8 mouse cellular contexts compared by ENCODE assay signal in genomic region chr1:120596319-120596718, GRCm38 (mm10). TPM values are rescaled to one million over a fixed set of nuclear protein-coding genes. Genes with fewer than 3 reads are reported as not detected.
DNase-seq lines count a peak whose midpoint lies in the region; ATAC-seq and TF ChIP-seq lines count a peak whose summit lies in the region.

No protein-coding gene starts in this region.

- DNase-seq in lung, embryonic 14.5 days = peak; percentile 66
- DNase-seq in lung, postnatal 4 days = no peak
- peak; percentile 53 for DNase-seq in embryonic facial prominence, embryonic 14.5 days (ENCODE audit: low spot score)
- peak; percentile 38 for DNase-seq in hindbrain, embryonic 14.5 days (ENCODE audit: low spot score)
- no peak for DNase-seq in spleen, postnatal 10 days (ENCODE audit: low spot score in 2 of 2)
- DNase-seq in spleen, postnatal 14 days (ENCODE audit: low spot score in 2 of 2) = no peak

- TF ChIP-seq CTCF in lung, embryonic 14.5 days (IDR thresholded peaks at IDR 0.05; ENCODE audit: low read depth) = peak; percentile 42

- no peaks in the 10 kb centered on the region for H3K9me3 ChIP-seq in lung, embryonic 14.5 days (ENCODE audit: low read depth, low read length)
- no peaks in the 10 kb centered on the region for H3K9me3 ChIP-seq in embryonic facial prominence, embryonic 14.5 days (ENCODE audit: control insufficient read depth, low read length)
- no peaks in the 10 kb centered on the region for H3K9me3 ChIP-seq in hindbrain, embryonic 14.5 days (ENCODE audit: control insufficient read depth, low read length)

- H3ac ChIP-seq in myocyte (ENCODE audit: control insufficient read depth, insufficient read length) = no peak overlapping the region

- no peak overlapping the region for H3K9ac ChIP-seq in lung, embryonic 14.5 days
- H3K9ac ChIP-seq in embryonic facial prominence, embryonic 14.5 days (ENCODE audit: low read depth, low read length) = peak overlapping the region; percentile 43; the same call in 1 of the 2 replicates
- H3K9ac ChIP-seq in hindbrain, embryonic 14.5 days = peak overlapping the region; percentile 48; the same call in 1 of the 2 replicates

- TF ChIP-seq POLR2A in myocyte (IDR thresholded peaks at IDR 0.05; ENCODE audit: insufficient read length, low read depth) = no peak

- peak overlapping the region; percentile 41 for H3K4me2 ChIP-seq in lung, embryonic 14.5 days
- peak overlapping the region; percentile 52 for H3K4me2 ChIP-seq in embryonic facial prominence, embryonic 14.5 days (ENCODE audit: low read depth, low read length)
- H3K4me2 ChIP-seq in hindbrain, embryonic 14.5 days (replicated peaks) = peak overlapping the region; percentile 56
- peak overlapping the region; percentile 94 for H3K4me2 ChIP-seq in myocyte (ENCODE audit: low read depth)

- peak overlapping the region; percentile 16 for H3K4me3 ChIP-seq in lung, embryonic 14.5 days (ENCODE audit: low read depth, low read length)
- peak overlapping the region; percentile 34 for H3K4me3 ChIP-seq in embryonic facial prominence, embryonic 14.5 days (ENCODE audit: low read depth, low read length)
- H3K4me3 ChIP-seq in hindbrain, embryonic 14.5 days (replicated peaks; ENCODE audit: low read length) = peak overlapping the region; percentile 26
- peak overlapping the region; percentile 35 for H3K4me3 ChIP-seq in myocyte

- no peak overlapping the region for H3K27ac ChIP-seq in lung, embryonic 14.5 days (ENCODE audit: low read depth)
- H3K27ac ChIP-seq in embryonic facial prominence, embryonic 14.5 days (replicated peaks; ENCODE audit: low read depth, low read length) = no peak overlapping the region
- no peak overlapping the region for H3K27ac ChIP-seq in hindbrain, embryonic 14.5 days

- H3K4me1 ChIP-seq in lung, embryonic 14.5 days (ENCODE audit: insufficient read depth) = no peaks in the 10 kb centered on the region
- H3K4me1 ChIP-seq in embryonic facial prominence, embryonic 14.5 days (ENCODE audit: control insufficient read depth, insufficient read depth, low read length) = no peaks in the 10 kb centered on the region
- no peaks in the 10 kb centered on the region for H3K4me1 ChIP-seq in hindbrain, embryonic 14.5 days (replicated peaks; ENCODE audit: control insufficient read depth, insufficient read depth, low read length)

- H3K79me2 ChIP-seq in myocyte (ENCODE audit: control insufficient read depth, insufficient read depth) = no peaks in the 10 kb centered on the region

- peak; percentile 48; the same call in 1 of the 2 replicates for ATAC-seq in lung, embryonic 14.5 days (ENCODE audit: insufficient read depth)
- ATAC-seq in embryonic facial prominence, embryonic 14.5 days (ENCODE audit: low read depth) = 0 out of 2 replicates have a peak, but pooled peaks have one; percentile 24
- no peak for ATAC-seq in hindbrain, embryonic 14.5 days (ENCODE audit: low FRiP score)
- ATAC-seq in cerebellum, adult (ENCODE audit: insufficient number of reproducible peaks, low FRiP score, low TSS enrichment) = no peak

- H3K27me3 ChIP-seq in lung, embryonic 14.5 days (ENCODE audit: insufficient read depth, low read length) = peaks cover 98% of the 10 kb centered on the region
- H3K27me3 ChIP-seq in embryonic facial prominence, embryonic 14.5 days (replicated peaks; ENCODE audit: control insufficient read depth, insufficient read depth, low read length) = peaks cover 97% of the 10 kb centered on the region
- peaks cover 97% of the 10 kb centered on the region for H3K27me3 ChIP-seq in hindbrain, embryonic 14.5 days (ENCODE audit: control insufficient read depth, insufficient read depth, low read length)
- H3K27me3 ChIP-seq in myocyte (ENCODE audit: control insufficient read depth, insufficient read depth, insufficient read length) = no peaks in the 10 kb centered on the region

- no peaks in the 10 kb centered on the region for H3K36me3 ChIP-seq in lung, embryonic 14.5 days (ENCODE audit: insufficient read depth)
- H3K36me3 ChIP-seq in embryonic facial prominence, embryonic 14.5 days (ENCODE audit: control insufficient read depth, insufficient read depth, low read length) = no peaks in the 10 kb centered on the region
- H3K36me3 ChIP-seq in hindbrain, embryonic 14.5 days (replicated peaks; ENCODE audit: control insufficient read depth, insufficient read depth) = no peaks in the 10 kb centered on the region
- H3K36me3 ChIP-seq in myocyte (ENCODE audit: control insufficient read depth, insufficient read depth) = no peaks in the 10 kb centered on the region

- WGBS in lung, embryonic 14.5 days = 1% methylated on average over 21 of the region's 21 CpGs
- 1% methylated on average over 21 of the region's 21 CpGs for WGBS in embryonic facial prominence, embryonic 14.5 days
- WGBS in hindbrain, embryonic 14.5 days = 0% methylated on average over 21 of the region's 21 CpGs

TF ChIP-seq in myocyte, 11 proteins besides CTCF, POLR2A, EP300 and RAD21:
- TF ChIP-seq MAX (IDR thresholded peaks at IDR 0.05; ENCODE audit: low read depth) = no peak
- no peak for TF ChIP-seq MYOD1 (IDR thresholded peaks at IDR 0.05; ENCODE audit: control insufficient read depth in 1 of 3, insufficient read length in 2 of 3, low read depth in 2 of 3)
- TF ChIP-seq TCF12 (IDR thresholded peaks at IDR 0.05; ENCODE audit: insufficient read depth, poor library complexity, severe bottlenecking) = no peak
- no peak for TF ChIP-seq CEBPB (IDR thresholded peaks at IDR 0.05; ENCODE audit: insufficient read depth, poor library complexity, severe bottlenecking)
- TF ChIP-seq USF1 (IDR thresholded peaks at IDR 0.05; ENCODE audit: low read depth) = no peak
- no peak for TF ChIP-seq SRF (IDR thresholded peaks at IDR 0.05; ENCODE audit: control insufficient read depth, insufficient read length, low read depth)
- TF ChIP-seq POLR2AphosphoS2 (IDR thresholded peaks at IDR 0.05; ENCODE audit: insufficient read length, low read depth) = no peak
- TF ChIP-seq TCF3 (IDR thresholded peaks at IDR 0.05; ENCODE audit: insufficient read length, low read depth) = no peak
- no peak for TF ChIP-seq MYOG (IDR thresholded peaks at IDR 0.05; ENCODE audit: control insufficient read depth in 1 of 3, insufficient read depth in 1 of 3, insufficient read length in 2 of 3, low read depth in 2 of 3)
- TF ChIP-seq REST (IDR thresholded peaks at IDR 0.05; ENCODE audit: insufficient read depth, insufficient read length) = no peak
- no peak for TF ChIP-seq E2F4 (IDR thresholded peaks at IDR 0.05; ENCODE audit: insufficient read depth)

RNA-seq across cellular contexts. Expression of gene En1, which starts 5.9 kb away (rescaled TPM):
- polyA plus RNA-seq in lung, embryonic 14.5 days (2014; fragmentation: Nextera tagmentation; extraction: Ambion mirVana) = not detected in 2 replicates
- 2.0 TPM in 2 replicates for polyA plus RNA-seq in embryonic facial prominence, embryonic 14.5 days (2014; fragmentation: Nextera tagmentation; extraction: Ambion mirVana)
- polyA plus RNA-seq in hindbrain, embryonic 14.5 days (2014; fragmentation: Nextera tagmentation; extraction: Ambion mirVana) = 2.7 and 6.2 TPM in 2 replicates
- polyA plus RNA-seq in myocyte (2012; fragmentation: generic; extraction: Trizol) = 6.9 TPM

Comparison
In these comparisons a context has a peak if more than half of its experiments do, and no peak if none do; other contexts are left out.
1. DNase-seq: peak in lung, embryonic 14.5 days (single experiment), embryonic facial prominence, embryonic 14.5 days (single experiment) and hindbrain, embryonic 14.5 days (single experiment); none in lung, postnatal 4 days (0 of 2), spleen, postnatal 10 days (0 of 2) and spleen, postnatal 14 days (0 of 2).
2. ATAC-seq: peak in lung, embryonic 14.5 days (single experiment) and embryonic facial prominence, embryonic 14.5 days (single experiment); none in hindbrain, embryonic 14.5 days (single experiment) and cerebellum, adult (single experiment).
3. H3K4me2 ChIP-seq: peak in every context shown above with its lines; median percentile 94 in myocyte; 56 in hindbrain, embryonic 14.5 days; 52 in embryonic facial prominence, embryonic 14.5 days; 41 in lung, embryonic 14.5 days.
4. Peak in every context shown above with its lines, with median percentiles within 50 percentile points of each other: H3K4me3 ChIP-seq.